Mouse (Mus musculus): Measurements from ENCODE around the gene Fau. TPM values are rescaled to one million over a fixed set of nuclear protein-coding genes. Genes with fewer than 3 reads are reported as not detected.
"Not testable (repeated sequence)": the region's sequence is repeated elsewhere in the genome, so short reads cannot be mapped to it uniquely, and the experiment has no call there.

Gene Fau
- polyA plus RNA-seq, 1 experiment from 2014 or later, result 839 TPM

DNA sequence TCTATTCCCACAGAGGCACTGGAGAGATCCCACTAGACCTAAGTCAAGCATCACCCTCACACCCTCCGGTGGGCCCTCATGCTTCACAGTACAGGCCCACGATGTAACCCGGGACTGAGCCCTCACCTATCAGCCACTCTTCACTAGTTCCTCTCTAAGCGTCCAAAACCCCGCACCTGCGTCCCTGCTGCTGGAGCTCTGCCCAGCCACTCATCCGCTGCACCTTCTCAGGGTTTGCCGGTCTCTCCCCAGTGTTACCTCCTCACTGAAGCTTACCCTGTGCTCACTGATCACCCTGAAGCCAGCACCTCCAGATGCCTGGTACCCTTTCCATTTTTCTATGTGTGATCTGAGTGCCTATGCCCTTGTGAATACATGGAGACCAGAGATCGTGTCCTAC lies 15.4 kb upstream of the Fau start:
- H3K4me1 ChIP-seq (ENCODE audit: control insufficient read depth, insufficient read depth, low read length), result peaks cover 3% of the 10 kb centered on the region; the same call in 1 of the 2 replicates
- H3K9ac ChIP-seq (ENCODE audit: low read depth, low read length), result no peak overlapping the region
- no peak overlapping the region for H3K27ac ChIP-seq (ENCODE audit: low read depth, low read length)
- no peaks in the 10 kb centered on the region for H3K36me3 ChIP-seq (ENCODE audit: control insufficient read depth, insufficient read depth, low read length)
- H3K4me3 ChIP-seq (ENCODE audit: low read length), result no peak overlapping the region
- no peaks in the 10 kb centered on the region for H3K27me3 ChIP-seq (ENCODE audit: control insufficient read depth, insufficient read depth, low read length)
- H3K9me3 ChIP-seq (ENCODE audit: control insufficient read depth, low read length), result no peaks in the 10 kb centered on the region
- H3K4me2 ChIP-seq (replicated peaks; ENCODE audit: low read depth, low read length), result no peak overlapping the region
- no peak for ATAC-seq (ENCODE audit: low FRiP score, low TSS enrichment)
- WGBS, result 80% methylated on average over 9 of the region's 9 CpGs

DNA sequence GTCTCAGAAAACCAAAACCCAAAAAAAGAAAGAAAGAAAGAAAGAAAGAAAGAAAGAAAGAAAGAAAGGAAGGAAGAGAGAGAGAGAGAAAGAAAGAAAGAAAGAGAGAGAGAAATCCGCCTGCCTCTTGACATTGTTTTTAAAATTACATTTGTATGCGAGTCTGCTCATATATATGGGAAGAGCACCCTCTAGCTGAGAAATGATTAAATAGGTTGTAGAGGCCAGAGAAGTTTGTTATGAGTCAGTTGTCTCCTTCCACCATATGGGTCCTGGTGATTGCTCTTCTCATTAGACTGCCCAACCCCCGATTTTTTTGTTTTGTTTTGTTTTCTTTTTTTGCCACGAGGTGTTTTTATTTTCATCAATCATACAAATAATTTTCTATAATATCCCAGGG lies 13.5 kb upstream of the Fau start:
- H3K27me3 ChIP-seq (ENCODE audit: control insufficient read depth, insufficient read depth, low read length); H3K27ac ChIP-seq (ENCODE audit: low read depth, low read length); H3K9me3 ChIP-seq (ENCODE audit: control insufficient read depth, low read length); ATAC-seq (ENCODE audit: low FRiP score, low TSS enrichment); H3K9ac ChIP-seq (ENCODE audit: low read depth, low read length); H3K4me3 ChIP-seq (ENCODE audit: low read length); H3K4me2 ChIP-seq (replicated peaks; ENCODE audit: low read depth, low read length): not testable (repeated sequence)
- peaks cover 12% of the 10 kb centered on the region for H3K4me1 ChIP-seq (ENCODE audit: control insufficient read depth, insufficient read depth, low read length)
- H3K36me3 ChIP-seq (ENCODE audit: control insufficient read depth, insufficient read depth, low read length), result peaks cover 13% of the 10 kb centered on the region
- WGBS, result 61% methylated on average over 4 of the region's 4 CpGs

DNA sequence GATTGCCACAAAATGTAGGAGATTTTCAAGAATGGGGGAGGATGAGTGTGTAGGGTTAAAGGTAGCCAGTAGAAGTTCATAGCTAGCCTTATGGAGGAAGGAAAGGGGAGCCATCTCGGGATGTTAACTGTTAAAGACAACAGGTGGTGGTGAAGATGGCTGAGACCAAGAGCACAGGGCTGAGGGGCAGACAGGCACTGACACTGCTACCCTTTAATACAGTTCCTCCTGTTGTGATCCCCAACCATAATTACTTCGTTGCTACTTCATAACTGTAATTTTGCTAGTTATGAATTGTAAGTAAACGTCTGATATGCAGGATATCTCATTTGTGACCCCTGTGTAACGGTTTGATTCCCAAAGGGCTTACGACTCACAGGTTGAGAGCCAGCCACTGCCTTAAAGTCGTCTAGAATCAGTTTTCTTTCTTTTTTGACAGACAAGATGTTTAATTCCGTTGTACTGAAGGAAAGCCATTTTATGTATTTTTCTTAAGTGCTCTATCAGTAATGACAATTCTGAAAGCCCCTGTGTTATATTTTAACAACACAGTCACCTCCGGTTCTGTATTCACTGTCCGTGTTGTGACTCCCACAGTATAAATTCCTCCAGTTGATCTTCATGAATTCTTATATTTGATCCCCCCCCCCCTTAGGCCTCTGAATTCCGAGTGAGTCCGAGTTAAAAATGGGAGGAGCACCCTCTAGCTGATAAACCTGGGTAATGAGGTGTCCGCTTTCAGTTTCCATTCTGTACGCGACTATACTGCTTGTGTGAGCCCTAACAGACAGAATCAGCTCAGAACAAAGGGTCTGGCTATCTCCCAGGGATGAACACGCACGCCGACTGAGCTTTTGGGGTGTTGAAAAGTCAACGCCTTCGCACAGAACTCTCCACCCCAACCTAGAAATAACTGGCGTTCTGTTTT lies 12.0 kb upstream of the Fau start:
- peak overlapping the region; percentile 95 for H3K4me3 ChIP-seq (ENCODE audit: low read length)
- peak overlapping the region; percentile 99 for H3K27ac ChIP-seq (ENCODE audit: low read depth, low read length)
- peak overlapping the region; percentile 93 for H3K4me2 ChIP-seq (replicated peaks; ENCODE audit: low read depth, low read length)
- WGBS, result 17% methylated on average over 20 of the region's 20 CpGs
- H3K9me3 ChIP-seq (ENCODE audit: control insufficient read depth, low read length), result no peaks in the 10 kb centered on the region
- peak overlapping the region; percentile 89 for H3K9ac ChIP-seq (ENCODE audit: low read depth, low read length)
- no peaks in the 10 kb centered on the region for H3K27me3 ChIP-seq (ENCODE audit: control insufficient read depth, insufficient read depth, low read length)
- H3K36me3 ChIP-seq (ENCODE audit: control insufficient read depth, insufficient read depth, low read length), result peaks cover 28% of the 10 kb centered on the region
- peak; percentile 53 for ATAC-seq (ENCODE audit: low FRiP score, low TSS enrichment)
- peaks cover 12% of the 10 kb centered on the region for H3K4me1 ChIP-seq (ENCODE audit: control insufficient read depth, insufficient read depth, low read length)

DNA sequence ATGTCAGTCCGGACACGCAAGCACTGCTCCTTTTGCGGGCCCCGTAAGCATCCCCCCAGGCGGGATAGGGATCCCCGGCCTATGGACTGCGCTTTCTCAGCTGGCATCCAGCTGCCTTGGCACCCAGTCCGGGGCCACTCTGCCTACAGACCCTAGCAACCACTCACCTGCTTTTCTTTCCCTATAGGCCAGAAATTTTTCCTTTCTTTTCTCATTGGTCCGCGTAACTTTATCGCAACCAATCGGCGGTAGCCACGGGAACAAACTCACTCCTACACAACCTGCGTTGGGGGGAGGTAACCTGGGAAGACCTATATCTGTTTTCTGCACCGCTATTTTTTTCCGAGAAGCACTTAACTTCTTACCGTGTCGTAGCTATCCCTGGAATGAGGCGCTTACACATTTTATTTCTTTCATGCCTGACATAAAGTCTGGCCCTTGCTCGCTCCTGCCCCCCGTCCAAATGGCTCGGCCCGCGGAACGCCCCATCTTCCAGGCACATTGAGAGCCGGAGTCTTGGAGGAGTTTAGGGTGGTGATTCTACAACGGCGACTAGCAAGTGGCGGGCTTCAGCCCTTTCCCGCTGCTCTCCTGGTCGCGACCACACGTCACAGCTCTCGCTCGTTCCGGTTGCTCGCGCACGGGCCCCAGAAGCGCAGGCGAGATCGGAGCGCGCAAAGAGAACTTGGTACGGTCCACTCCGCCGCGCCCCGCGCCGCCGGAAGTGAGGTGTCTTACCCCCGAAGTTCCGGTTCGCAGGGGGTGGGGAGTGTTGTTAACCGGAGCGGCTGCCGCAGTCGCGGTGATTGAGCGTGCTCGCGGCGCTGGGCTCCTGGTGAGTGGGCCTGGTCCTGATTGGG lies 11.1 kb upstream of the Fau start, which contains the start of gene Syvn1:
Syvn1 (plus strand) TSS at position 283 of the 860 bp plus-strand sequence.
- Histone ChIP-seq H3K27ac (ENCODE audit: low read depth, low read length) (peak within 1 kb of the TSS; percentile 99), H3K9ac (ENCODE audit: low read depth, low read length) (peak within 1 kb of the TSS; percentile 89), H3K4me2 (replicated peaks; ENCODE audit: low read depth, low read length) (peak within 1 kb of the TSS; percentile 93), H3K36me3 (ENCODE audit: control insufficient read depth, insufficient read depth, low read length) (peaks cover 37% of the 10 kb centered on the region), H3K4me1 (ENCODE audit: control insufficient read depth, insufficient read depth, low read length) (peaks cover 12% of the 10 kb centered on the region), H3K9me3 (ENCODE audit: control insufficient read depth, low read length) (no peaks in the 10 kb centered on the region), H3K27me3 (ENCODE audit: control insufficient read depth, insufficient read depth, low read length) (no peaks in the 10 kb centered on the region), H3K4me3 (ENCODE audit: low read length) (peak within 1 kb of the TSS; percentile 95)
- WGBS, result under 1% methylated on average over 65 of the region's 65 CpGs
- ATAC-seq (ENCODE audit: low FRiP score, low TSS enrichment), result peak; percentile 85

DNA sequence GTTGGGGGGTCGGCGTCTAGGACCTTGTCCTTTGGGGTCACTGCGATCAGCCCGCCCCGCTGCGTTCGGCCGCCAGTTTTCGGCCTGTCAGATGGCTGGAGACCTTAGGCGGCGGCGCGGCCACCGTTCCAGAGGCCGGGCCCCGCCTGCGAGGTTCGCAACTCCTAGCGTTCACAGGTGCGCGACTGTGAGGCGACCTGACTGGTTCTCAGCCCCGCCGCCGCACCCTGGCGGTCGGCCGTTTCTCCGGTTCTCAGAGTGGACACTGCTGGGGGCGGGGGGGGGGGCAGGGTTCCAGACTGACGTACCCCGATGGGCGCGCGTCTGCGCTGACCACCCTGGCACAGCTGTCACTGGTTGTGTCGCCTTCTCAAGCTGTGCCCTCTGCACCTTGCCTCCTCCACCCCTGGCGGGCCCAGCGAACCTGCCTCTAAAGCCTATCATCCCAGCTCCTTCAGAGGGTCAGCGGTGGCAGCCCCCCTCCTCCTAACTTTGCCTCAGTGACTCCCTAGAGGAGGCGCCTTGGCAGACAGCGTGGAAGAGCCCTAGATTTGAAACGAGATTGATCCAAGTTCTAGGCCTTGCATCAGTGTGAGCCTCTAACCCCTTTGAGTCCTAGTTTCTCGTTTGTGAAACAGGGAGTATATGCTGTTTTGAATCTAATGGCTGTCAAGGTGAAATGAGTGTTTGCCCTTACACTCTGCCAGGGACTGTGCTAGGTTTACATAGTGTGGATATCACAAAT lies 10.3 kb upstream of the Fau start:
- peak; percentile 34 for ATAC-seq (ENCODE audit: low FRiP score, low TSS enrichment)
- Histone ChIP-seq H3K4me3 (ENCODE audit: low read length) (peak overlapping the region; percentile 95), H3K27ac (ENCODE audit: low read depth, low read length) (peak overlapping the region; percentile 99), H3K9me3 (ENCODE audit: control insufficient read depth, low read length) (no peaks in the 10 kb centered on the region), H3K4me1 (ENCODE audit: control insufficient read depth, insufficient read depth, low read length) (peaks cover 9% of the 10 kb centered on the region), H3K9ac (ENCODE audit: low read depth, low read length) (peak overlapping the region; percentile 89), H3K27me3 (ENCODE audit: control insufficient read depth, insufficient read depth, low read length) (no peaks in the 10 kb centered on the region), H3K36me3 (ENCODE audit: control insufficient read depth, insufficient read depth, low read length) (peaks cover 45% of the 10 kb centered on the region), H3K4me2 (replicated peaks; ENCODE audit: low read depth, low read length) (peak overlapping the region; percentile 93)
- under 1% methylated on average over 31 of the region's 44 CpGs for WGBS

DNA sequence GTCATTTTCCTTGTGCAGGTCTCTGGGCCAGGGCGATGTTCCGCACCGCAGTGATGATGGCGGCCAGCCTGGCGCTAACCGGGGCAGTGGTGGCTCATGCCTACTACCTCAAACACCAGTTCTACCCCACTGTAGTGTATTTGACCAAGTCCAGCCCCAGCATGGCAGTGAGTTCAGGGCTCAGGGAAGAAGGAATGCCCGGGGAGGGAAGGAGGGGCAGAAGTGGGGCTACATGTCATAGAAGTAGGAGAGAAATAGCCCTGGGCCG lies 9.8 kb upstream of the Fau start:
- Histone ChIP-seq H3K36me3 (ENCODE audit: control insufficient read depth, insufficient read depth, low read length) (peaks cover 50% of the 10 kb centered on the region), H3K4me1 (ENCODE audit: control insufficient read depth, insufficient read depth, low read length) (peaks cover 9% of the 10 kb centered on the region), H3K4me2 (replicated peaks; ENCODE audit: low read depth, low read length) (peak overlapping the region; percentile 93), H3K4me3 (ENCODE audit: low read length) (peak overlapping the region; percentile 95), H3K9me3 (ENCODE audit: control insufficient read depth, low read length) (no peaks in the 10 kb centered on the region), H3K27ac (ENCODE audit: low read depth, low read length) (no peak overlapping the region), H3K27me3 (ENCODE audit: control insufficient read depth, insufficient read depth, low read length) (no peaks in the 10 kb centered on the region), H3K9ac (ENCODE audit: low read depth, low read length) (peak overlapping the region; percentile 89; the same call in 1 of the 2 replicates)
- ATAC-seq (ENCODE audit: low FRiP score, low TSS enrichment), result no peak
- 87% methylated on average over 8 of the region's 8 CpGs for WGBS

DNA sequence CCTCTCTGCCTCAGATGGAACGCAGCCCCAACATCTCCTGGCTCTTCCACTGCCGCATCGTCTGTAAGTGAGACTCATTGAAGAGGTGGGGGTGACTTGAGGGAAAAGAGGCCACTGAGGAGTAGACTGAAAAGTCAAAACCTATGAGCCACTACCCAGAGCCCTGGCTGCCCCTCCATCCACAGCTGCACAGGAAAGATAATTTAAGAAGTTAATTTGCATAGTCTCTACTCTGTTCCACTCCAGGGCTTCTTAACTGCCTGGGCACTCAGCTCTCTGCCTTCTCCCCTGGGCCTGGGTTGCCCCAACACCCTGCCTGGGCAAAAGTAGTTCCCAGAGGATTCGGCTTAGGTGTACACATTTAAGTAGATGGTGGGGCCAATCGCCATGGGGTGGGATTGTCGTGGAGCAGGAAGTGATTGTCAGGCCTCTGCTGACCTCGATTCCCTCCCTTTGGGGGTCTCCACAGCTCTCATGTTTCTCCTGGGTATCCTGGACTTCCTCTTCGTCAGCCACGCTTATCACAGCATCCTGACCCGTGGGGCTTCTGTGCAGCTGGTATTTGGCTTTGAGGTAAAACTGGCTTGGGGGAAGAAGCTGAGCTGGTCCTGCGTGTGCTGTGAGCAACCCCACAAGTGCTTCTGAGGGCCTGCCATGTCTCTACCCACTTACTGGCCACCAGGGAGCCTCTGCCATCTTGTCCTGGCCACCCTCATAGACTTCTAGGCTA lies 8.8 kb upstream of the Fau start:
- H3K9ac ChIP-seq (ENCODE audit: low read depth, low read length), result no peak overlapping the region
- WGBS, result 87% methylated on average over 11 of the region's 11 CpGs
- no peaks in the 10 kb centered on the region for H3K27me3 ChIP-seq (ENCODE audit: control insufficient read depth, insufficient read depth, low read length)
- H3K4me1 ChIP-seq (ENCODE audit: control insufficient read depth, insufficient read depth, low read length), result peaks cover 9% of the 10 kb centered on the region
- no peak overlapping the region for H3K4me3 ChIP-seq (ENCODE audit: low read length)
- no peak overlapping the region for H3K27ac ChIP-seq (ENCODE audit: low read depth, low read length)
- no peak for ATAC-seq (ENCODE audit: low FRiP score, low TSS enrichment)
- no peak overlapping the region for H3K4me2 ChIP-seq (replicated peaks; ENCODE audit: low read depth, low read length)
- no peaks in the 10 kb centered on the region for H3K9me3 ChIP-seq (ENCODE audit: control insufficient read depth, low read length)
- peaks cover 60% of the 10 kb centered on the region for H3K36me3 ChIP-seq (ENCODE audit: control insufficient read depth, insufficient read depth, low read length)

DNA sequence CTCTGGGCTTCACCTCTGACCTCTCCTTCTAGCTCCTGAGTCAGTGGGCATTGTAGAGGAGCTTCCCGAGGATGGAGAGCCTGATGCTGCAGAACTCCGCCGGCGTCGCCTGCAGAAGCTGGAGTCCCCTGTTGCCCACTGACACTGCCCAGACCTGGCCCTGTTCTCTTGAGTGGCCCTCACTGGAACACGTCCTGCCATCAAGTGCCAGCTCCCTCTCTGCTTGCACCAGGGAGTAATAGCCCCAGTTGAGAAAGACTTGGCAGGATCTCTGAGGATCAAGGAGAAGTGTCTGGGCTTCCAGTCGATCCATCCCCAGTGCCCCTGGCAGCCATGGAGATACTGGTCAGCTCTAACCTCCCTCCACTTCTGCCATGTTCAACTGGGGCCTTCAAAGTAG lies 5.1 kb upstream of the Fau start:
- Histone ChIP-seq H3K27ac (ENCODE audit: low read depth, low read length) (no peak overlapping the region), H3K36me3 (ENCODE audit: control insufficient read depth, insufficient read depth, low read length) (peaks cover 85% of the 10 kb centered on the region), H3K9me3 (ENCODE audit: control insufficient read depth, low read length) (no peaks in the 10 kb centered on the region), H3K4me1 (ENCODE audit: control insufficient read depth, insufficient read depth, low read length) (peaks cover 14% of the 10 kb centered on the region), H3K27me3 (ENCODE audit: control insufficient read depth, insufficient read depth, low read length) (no peaks in the 10 kb centered on the region), H3K4me3 (ENCODE audit: low read length) (no peak overlapping the region), H3K4me2 (replicated peaks; ENCODE audit: low read depth, low read length) (no peak overlapping the region), H3K9ac (ENCODE audit: low read depth, low read length) (no peak overlapping the region)
- no peak for ATAC-seq (ENCODE audit: low FRiP score, low TSS enrichment)
- 87% methylated on average over 7 of the region's 7 CpGs for WGBS
